Mouse (Mus musculus) frontal cortex, adult 2 months (tissue): ENCODE results near the gene Pfkfb4. TPM values are rescaled to one million over a fixed set of nuclear protein-coding genes. Genes with fewer than 3 reads are reported as not detected.

Experiments used
- DNase-seq, 2 experiments: peaks; one replicate each; pipeline ENCODE4 v3.0.0; 2022; ENCODE audit warnings: low spot score in 1 of 2; ENCODE audit errors: extremely low spot score in 1 of 2
- polyA plus RNA-seq: library from polyadenylated mRNA; depleted of rRNA; stranded (reverse); fragments of >200 nt; gene quantifications from 2 replicates; pipeline ENCODE4 v1.2.3, GENCODE M21; 2012; rRNA removed

The Pfkfb4 gene
- polyA plus RNA-seq, 1 experiment, result 17.9 TPM

DNA sequence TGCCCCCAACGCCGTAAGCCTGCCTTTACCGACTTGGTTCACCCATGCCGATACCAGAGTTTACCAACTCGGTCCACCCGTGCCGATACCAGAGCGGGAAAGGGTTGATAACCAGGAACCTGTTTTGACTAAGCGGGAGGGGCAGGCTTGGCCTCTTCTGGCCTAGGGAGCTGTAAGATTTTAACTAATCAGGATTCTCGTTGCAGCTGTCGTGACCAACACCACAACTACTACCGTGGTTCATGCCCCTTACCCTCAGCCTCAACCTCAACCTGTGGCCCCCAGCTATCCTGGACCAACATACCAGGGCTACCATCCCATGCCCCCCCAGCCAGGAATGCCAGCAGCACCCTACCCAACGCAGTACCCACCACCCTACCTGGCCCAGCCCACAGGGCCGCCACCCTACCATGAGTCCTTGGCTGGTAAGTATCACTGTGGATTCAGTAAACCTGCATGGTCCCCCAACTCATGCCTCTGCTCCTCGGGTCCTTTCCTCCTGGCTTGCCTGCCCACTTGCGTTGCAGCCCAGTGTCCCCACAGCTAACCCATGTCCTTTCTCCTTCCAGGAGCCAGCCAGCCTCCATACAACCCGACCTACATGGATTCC is 64.6 kb downstream of the Pfkfb4 start:
- no peak for DNase-seq

DNA sequence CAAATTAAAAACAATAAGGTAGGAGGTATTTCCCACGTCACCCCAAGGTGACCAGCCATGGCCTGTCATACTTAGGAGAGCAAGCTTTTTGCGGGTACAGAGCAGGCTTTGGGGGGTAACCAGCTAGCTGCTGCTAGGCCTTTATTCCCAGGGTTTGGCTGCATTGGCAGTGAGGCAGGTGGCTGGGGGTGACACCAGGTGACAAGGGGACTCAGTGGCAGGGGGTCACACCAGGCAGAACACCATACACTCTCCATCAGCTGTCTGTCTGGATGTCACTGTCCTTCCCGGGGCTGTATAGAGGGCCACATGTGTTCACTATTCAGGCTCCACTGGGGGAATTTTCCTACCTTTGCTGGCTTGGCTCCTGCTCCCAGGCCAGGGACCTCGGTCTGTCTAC is 65.3 kb downstream of the Pfkfb4 start:
- DNase-seq, result no peak

DNA sequence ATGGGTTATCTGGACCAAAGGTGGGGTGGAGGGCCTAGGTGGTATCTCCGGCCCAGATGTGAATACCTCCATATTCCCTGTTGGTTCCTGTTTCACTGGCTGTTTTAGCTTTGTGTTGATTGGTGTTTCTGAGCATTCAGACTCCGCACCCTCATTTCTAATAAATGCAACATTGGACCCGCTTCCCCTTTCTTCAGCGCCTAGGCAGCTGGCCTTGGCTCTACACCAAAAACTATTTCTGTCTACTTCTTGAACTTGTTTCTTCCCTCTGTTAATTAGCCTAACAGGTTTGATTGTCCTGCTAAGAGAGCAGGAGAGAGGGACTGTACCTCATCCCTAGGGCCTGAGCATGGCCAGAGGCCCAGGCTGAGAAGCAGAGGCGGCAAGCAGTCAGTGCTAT is 66.0 kb downstream of the Pfkfb4 start:
- DNase-seq, result no peak

DNA sequence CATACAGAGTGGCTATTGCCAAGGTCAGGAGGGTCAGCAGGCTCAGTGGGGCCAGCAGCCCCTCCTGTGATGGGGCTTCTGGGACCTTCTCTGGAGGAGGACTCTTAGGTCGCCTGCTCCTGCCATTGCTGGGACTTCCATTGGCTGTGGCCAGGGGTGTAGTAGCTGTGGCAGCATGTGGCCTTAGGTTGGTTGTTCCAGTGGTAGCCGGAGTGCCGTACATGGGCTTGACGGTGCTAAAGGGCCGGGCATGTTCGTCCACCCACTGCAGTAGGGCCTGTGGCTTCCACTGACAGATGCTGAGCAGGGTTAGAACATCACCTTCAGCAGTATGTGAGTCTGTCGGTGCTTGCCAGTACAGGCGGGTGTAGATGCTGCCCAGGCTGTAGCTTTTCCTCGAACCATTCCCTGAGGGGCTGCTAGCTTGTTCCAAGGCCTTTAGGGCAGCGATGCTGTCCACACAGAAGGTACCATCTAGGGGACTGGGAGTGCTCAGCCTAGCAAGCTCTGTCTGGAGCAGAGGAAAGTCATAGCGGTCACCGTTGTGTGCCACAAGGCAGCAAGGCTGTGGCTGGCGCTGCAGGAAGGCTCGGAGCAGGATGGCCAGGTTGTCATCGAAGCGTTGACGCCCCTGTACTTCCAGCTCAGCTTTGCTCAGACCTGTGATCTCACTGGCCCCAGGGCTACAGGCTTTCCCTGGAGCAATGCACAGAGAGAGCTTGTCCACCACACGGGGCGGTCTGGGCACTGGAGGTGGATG is 66.6 kb downstream of the Pfkfb4 start:
- no peak for DNase-seq

DNA sequence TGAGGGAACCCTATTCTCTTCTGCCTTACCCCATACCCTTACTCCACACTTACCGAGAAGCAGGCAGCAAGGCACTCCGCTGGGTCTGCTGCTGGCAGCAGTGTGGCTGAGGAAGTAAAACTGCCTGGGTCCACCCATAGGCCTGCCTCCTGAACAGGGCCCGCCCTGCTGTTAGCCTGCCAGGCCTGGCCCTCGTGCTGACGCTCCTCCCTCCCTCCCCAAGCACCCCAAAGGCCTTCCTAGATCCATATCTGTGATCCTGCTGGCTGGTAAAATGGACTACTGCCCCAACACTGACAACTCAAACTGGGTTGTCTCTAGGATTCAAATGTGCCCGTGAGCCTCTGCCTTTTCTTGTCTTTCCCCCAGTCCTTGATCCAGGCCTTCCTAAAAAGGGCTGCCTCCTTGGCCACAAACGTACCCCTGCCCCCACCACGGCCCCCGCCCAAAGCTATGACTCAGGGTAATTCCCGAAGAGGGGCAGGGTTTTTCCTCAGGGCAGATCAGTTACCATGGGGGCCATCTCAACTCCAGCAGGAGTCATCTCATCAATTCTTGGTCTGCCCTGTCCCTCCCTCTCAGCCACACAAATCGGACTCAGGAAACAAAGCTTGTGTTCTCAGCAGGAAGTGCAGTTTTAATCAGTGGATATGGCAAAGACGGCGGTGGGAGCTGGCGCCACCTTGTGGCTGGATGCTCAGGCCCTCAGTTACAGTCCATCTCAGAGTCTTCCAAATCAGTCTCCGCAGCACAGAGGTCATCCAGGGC is 67.7 kb downstream of the Pfkfb4 start, which contains the start of gene Trex1:
Trex1 (minus strand) TSS at position 599 of the 768 bp plus-strand sequence.
- DNase-seq, result peak; percentile 87 to 94

DNA sequence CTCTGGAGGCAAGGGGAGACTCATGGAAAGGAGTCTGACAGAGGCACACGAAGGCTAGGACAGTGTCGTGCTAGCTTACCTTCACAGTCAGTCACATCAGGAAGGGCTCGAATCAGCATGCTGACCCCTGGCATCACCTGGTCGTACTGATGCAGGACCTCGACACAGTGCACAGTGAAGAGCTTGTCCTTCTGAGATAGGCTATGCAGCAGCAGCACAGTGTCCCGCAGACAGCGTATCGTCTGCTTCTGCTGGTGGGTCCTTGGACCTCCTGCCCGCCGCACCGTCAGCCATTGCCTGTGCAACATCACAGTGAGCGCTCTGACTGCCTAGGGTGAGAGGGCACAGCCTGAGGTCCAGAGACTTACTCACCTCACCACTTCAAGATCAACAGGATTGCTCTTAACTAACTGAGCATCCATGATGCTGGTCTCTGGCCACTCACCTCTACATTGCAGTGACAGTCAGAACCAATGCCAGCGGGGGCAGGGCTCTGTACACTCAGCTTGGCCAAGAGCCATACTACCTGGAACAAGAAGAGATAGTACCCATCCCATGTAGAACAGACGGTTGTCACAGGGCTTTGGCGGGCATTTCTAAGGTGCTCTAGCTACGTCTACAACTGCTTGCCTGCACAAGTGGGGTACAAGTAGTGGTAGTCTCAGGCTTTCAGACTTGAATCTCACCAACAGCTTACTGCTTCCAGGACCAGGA is 68.8 kb downstream of the Pfkfb4 start:
- DNase-seq, result no peak

DNA sequence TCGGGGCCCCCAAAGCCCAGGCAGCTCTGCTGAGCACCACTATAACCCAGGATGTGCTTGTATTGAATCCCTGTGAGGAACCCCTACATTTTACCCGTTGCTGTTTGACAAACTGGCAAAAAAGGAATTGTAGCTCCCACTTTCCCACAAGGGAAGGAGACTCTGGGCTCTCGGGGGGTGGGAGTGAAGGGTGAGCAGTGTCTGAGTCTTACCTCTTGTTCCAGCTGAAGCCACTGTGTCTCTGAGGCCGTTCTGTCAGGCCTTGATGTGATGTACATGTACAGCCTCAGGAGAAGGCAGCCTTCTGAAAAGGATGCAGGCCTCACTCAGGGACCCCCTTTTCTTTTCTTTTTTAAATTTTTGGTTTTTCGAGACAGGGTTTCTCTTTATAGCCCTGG is 69.3 kb downstream of the Pfkfb4 start:
- DNase-seq, result no peak

DNA sequence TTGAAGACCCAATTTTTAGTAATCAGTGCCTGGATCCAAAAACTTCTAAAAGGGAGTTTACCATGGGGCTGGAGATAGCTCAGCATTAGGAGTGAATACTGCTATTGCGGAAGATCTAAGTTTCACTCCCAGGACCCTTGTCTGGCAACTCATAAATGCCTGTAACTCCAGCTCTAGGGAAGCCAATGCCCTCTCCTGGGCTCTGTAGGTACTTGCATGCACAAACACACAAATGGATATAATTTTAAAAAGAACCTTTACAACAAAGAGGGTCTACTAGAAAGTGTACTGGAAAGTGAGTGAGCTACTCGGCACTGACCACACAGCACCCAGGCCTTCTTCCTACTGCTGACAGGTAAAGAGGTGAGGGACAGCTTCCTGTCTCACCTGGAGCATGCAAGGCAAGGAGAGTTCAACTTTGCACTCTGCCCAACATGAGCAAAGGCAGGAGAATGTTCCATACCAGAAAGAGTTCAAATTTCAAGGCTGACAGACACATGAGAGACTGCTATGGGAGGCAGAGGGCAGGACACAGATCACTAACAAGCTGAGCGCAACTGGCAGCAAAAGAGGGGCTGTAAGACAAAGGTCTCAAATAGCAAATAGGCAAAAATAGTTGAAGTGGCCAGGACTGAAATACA is 76.6 kb downstream of the Pfkfb4 start:
- DNase-seq, result no peak

DNA sequence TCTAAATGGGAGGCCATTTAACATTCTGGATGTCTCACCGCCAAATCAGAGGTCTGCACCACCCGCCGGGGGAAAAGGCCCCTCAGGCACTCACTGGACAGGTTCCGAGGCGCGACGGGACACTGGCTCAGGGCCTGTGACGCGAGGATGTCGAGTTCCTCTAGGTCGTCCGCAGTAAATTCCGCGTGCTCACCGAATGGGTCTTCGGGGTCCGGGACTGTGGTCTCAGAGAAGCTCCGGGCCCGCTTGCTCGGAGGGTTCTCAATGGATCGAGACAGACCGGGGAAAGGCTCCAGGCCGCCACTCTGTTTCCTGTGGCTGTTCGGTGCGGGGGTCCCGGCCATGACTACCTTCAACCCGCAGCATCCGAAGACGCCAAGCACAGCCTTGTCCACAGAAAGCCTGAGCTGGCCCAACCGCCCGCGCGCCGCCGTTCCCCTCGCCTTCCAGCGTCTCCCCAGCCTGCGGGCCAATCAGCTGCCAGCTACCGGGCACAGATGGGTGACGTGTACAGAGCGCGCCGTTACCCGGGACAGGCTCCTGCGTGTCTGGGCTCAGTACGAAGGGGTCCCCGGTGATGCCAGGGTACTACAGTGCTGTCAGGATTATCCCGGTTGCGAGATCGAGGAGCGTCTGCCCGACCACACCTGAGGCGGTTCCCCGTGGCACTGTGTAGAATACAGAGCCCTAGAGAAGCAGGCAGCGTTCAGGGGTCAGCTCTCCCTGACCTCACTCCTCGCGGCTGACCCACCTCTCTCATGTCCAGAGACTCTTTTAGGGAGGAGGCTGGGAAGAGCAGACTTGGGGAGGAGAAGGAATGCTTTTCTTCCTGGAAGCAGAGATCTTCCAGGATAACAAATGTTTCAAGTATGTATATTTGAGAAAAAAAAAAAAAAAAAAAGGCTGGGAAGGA is 82.3 kb downstream of the Pfkfb4 start, which contains the start of gene Atrip:
Atrip (minus strand) TSS at position 464 of the 913 bp plus-strand sequence.
- DNase-seq, result peak; percentile 85 to 96

DNA sequence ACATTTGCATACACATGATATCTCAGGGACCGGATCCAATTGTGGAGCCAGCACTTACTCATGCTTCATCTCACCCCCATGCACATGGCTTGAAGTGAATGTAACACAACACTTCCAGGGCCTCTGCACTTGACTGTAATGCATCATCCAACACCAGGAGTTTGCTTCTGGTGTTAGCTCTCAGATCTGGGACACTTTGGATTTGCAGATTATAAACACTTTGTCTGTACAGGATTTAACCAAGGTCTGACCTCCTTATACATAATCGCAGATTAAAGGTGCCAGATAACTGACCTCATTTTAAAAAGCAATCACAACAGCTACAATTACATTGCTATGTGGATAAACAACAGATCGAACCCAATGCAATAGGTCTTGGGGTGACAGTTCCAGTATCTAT is 88.9 kb downstream of the Pfkfb4 start:
- no peak for DNase-seq

DNA sequence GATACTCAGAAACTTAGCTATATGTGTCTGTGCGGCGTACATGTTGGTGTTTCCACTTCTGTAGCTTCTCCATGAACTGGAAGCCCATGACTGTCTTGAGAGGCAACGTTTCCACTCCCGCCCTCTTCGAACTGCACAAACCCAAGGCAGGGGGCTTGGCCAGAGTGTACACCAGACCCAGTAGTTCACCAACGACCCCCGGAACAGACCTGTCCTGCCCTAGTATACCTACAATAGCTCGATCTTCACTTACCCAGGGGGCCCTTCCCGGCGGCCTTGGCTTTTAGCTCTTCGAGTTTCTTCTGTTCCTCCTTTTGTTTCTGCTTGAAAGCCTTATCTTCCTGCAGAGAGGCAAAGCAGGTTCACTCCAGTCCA is 90.2 kb downstream of the Pfkfb4 start:
- no peak for DNase-seq

Other genes starting within 250 kb of the Pfkfb4 start
- 204 and 217 TPM in 2 replicates for gene Ip6k2, start 208.0 kb upstream of the Pfkfb4 start, polyA plus RNA-seq
- 55.5 and 58.8 TPM in 2 replicates for gene Nckipsd, start 183.4 kb upstream of the Pfkfb4 start, polyA plus RNA-seq
- gene Celsr3, start 165.5 kb upstream of the Pfkfb4 start, polyA plus RNA-seq, result 67.4 and 74.7 TPM in 2 replicates
- 19.5 and 20.7 TPM in 2 replicates for gene Slc26a6, start 138.5 kb upstream of the Pfkfb4 start, polyA plus RNA-seq
- gene Tmem89, start 77.2 kb upstream of the Pfkfb4 start, polyA plus RNA-seq, result 0.50 TPM in 2 replicates
- gene Uqcrc1, start 55.1 kb upstream of the Pfkfb4 start, polyA plus RNA-seq, result 467 and 477 TPM in 2 replicates
- 12.1 and 13.2 TPM in 2 replicates for gene Col7a1, start 38.2 kb upstream of the Pfkfb4 start, polyA plus RNA-seq
- gene Ucn2, start 5.8 kb upstream of the Pfkfb4 start, polyA plus RNA-seq, result 0.38 and 0.92 TPM in 2 replicates
- 101 and 107 TPM in 2 replicates for gene Shisa5, start 46.8 kb downstream of the Pfkfb4 start, polyA plus RNA-seq
- gene Trex1, start 68.0 kb downstream of the Pfkfb4 start, polyA plus RNA-seq, result 36.9 and 43.5 TPM in 2 replicates
- 35.6 and 37.6 TPM in 2 replicates for gene Atrip, start 82.3 kb downstream of the Pfkfb4 start, polyA plus RNA-seq
- gene Ccdc51, start 90.7 kb downstream of the Pfkfb4 start, polyA plus RNA-seq, result 5.9 and 6.0 TPM in 2 replicates
- gene Tma7, start 90.8 kb downstream of the Pfkfb4 start, polyA plus RNA-seq, result 173 and 184 TPM in 2 replicates
- gene Plxnb1, start 103.6 kb downstream of the Pfkfb4 start, polyA plus RNA-seq, result 27.6 and 32.6 TPM in 2 replicates
- gene Fbxw21, start 170.3 kb downstream of the Pfkfb4 start, polyA plus RNA-seq, result not detected in 2 replicates
- not detected in 2 replicates for gene Fbxw13, start 204.2 kb downstream of the Pfkfb4 start, polyA plus RNA-seq
- not detected in 2 replicates for gene Fbxw20, start 243.0 kb downstream of the Pfkfb4 start, polyA plus RNA-seq